11 mouse cellular contexts compared by ENCODE assay signal in genomic region chr1:96870764-96871307, GRCm38 (mm10). TPM values are rescaled to one million over a fixed set of nuclear protein-coding genes. Genes with fewer than 3 reads are reported as not detected.
DNase-seq lines count a peak whose midpoint lies in the region; ATAC-seq lines count a peak whose summit lies in the region.
"Had no signal": no experiment of that assay in that cellular context is flagged by ENCODE, and none has a peak within 500 bp of the region (broad histone marks: within the 10 kb centered on the region; RNA-seq: fewer than 3 reads in every experiment).

No protein-coding gene starts in this region.

- H3K9me3 ChIP-seq in heart, embryonic 10.5 days = no peaks in the 10 kb centered on the region
- H3K9me3 ChIP-seq in lung, embryonic 16.5 days (ENCODE audit: control insufficient read depth, low read length) = no peaks in the 10 kb centered on the region
- H3K9me3 ChIP-seq: limb, embryonic 15.5 days had no signal

- H3K27me3 ChIP-seq in heart, embryonic 10.5 days (ENCODE audit: insufficient read depth, poor library complexity, severe bottlenecking) = peaks cover 7% of the 10 kb centered on the region; the same call in 1 of the 2 replicates
- no peaks in the 10 kb centered on the region for H3K27me3 ChIP-seq in lung, embryonic 16.5 days (ENCODE audit: control insufficient read depth, insufficient read depth, low read depth, low read length)

- ATAC-seq in lung, embryonic 16.5 days (ENCODE audit: low read depth) = no peak
- peak; percentile 30 for ATAC-seq in megakaryocyte progenitor cell, adult 5-6 weeks (replicated peaks; ENCODE audit: poor library complexity)

- 3% methylated on average over 7 of the region's 7 CpGs for WGBS in heart, embryonic 10.5 days
- WGBS in lung, embryonic 16.5 days = 3% methylated on average over 7 of the region's 7 CpGs

- peak overlapping the region; percentile 67; the same call in 1 of the 2 replicates for H3K4me3 ChIP-seq in heart, embryonic 10.5 days
- peak overlapping the region; percentile 53 for H3K4me3 ChIP-seq in lung, embryonic 16.5 days (ENCODE audit: low read length)

- no peak overlapping the region; the same call in 1 of the 2 replicates for H3K9ac ChIP-seq in lung, embryonic 16.5 days (ENCODE audit: low read length)
- H3K9ac ChIP-seq: limb, embryonic 15.5 days had no signal

- no peak for DNase-seq in heart, embryonic 10.5 days (ENCODE audit: low spot score)
- no peak for DNase-seq in heart, postnatal 10 days
- DNase-seq in lung, adult 18-20 months = no peak
- no peak for DNase-seq in gastrocnemius, postnatal 25 days
- DNase-seq in cerebellum, adult 11-12 months = no peak
- DNase-seq in gastrocnemius, postnatal 36 days = no peak
- DNase-seq: adrenal gland, postnatal 36 days; thymus, postnatal 36 days had no signal

- H3K4me1 ChIP-seq in heart, embryonic 10.5 days = peaks cover 9% of the 10 kb centered on the region
- H3K4me1 ChIP-seq in lung, embryonic 16.5 days (replicated peaks; ENCODE audit: control insufficient read depth, insufficient read depth, low read length) = peaks cover 5% of the 10 kb centered on the region; the same call in 1 of the 2 replicates

- H3K27ac ChIP-seq in heart, embryonic 10.5 days = no peak overlapping the region
- no peak overlapping the region for H3K27ac ChIP-seq in lung, embryonic 16.5 days (ENCODE audit: low read length)
- H3K27ac ChIP-seq: limb, embryonic 15.5 days had no signal

- intact Hi-C loops in heart, postnatal 10 days (cut with DNase I) = no loop called here
- intact Hi-C loops in gastrocnemius, postnatal 36 days (cut with DNase I) = no loop called here

- peak overlapping the region; percentile 77 for H3K4me2 ChIP-seq in lung, embryonic 16.5 days (ENCODE audit: low read depth, low read length)

- H3K36me3 ChIP-seq in heart, embryonic 10.5 days = no peaks in the 10 kb centered on the region
- no peaks in the 10 kb centered on the region for H3K36me3 ChIP-seq in lung, embryonic 16.5 days (ENCODE audit: control insufficient read depth, insufficient read depth, low read length)
- H3K36me3 ChIP-seq: limb, embryonic 15.5 days had no signal

RNA-seq across cellular contexts. Expression of gene Slco4c1, which starts 1.1 kb away (rescaled TPM):
- polyA plus RNA-seq in heart, embryonic 10.5 days (2016; fragmentation: Nextera tagmentation; extraction: Ambion mirVana) = 0.06 and 0.08 TPM in 2 replicates
- not detected for total RNA-seq in heart, postnatal 10 days (2021)
- 10.6 and 12.2 TPM in 2 replicates for polyA plus RNA-seq in lung, embryonic 16.5 days (2015; fragmentation: Nextera tagmentation; extraction: Ambion mirVana)
- 3.3 and 3.6 TPM in 2 replicates for total RNA-seq in megakaryocyte progenitor cell, adult 5-6 weeks (2015)
- 1.7 and 2.1 TPM in 2 replicates for total RNA-seq in megakaryocyte progenitor cell, adult 5-6 weeks (2017)
- total RNA-seq in gastrocnemius, postnatal 25 days (2021) = under 1 TPM in 1 of 2 experiments, not detected in 1; 0.05 TPM
- not detected for total RNA-seq in gastrocnemius, postnatal 36 days (2021)
- total RNA-seq: adrenal gland, postnatal 36 days had no signal
- polyA plus RNA-seq: limb, embryonic 15.5 days had no signal
